12 mouse cellular contexts compared by ENCODE assay signal in the genomic region with DNA sequence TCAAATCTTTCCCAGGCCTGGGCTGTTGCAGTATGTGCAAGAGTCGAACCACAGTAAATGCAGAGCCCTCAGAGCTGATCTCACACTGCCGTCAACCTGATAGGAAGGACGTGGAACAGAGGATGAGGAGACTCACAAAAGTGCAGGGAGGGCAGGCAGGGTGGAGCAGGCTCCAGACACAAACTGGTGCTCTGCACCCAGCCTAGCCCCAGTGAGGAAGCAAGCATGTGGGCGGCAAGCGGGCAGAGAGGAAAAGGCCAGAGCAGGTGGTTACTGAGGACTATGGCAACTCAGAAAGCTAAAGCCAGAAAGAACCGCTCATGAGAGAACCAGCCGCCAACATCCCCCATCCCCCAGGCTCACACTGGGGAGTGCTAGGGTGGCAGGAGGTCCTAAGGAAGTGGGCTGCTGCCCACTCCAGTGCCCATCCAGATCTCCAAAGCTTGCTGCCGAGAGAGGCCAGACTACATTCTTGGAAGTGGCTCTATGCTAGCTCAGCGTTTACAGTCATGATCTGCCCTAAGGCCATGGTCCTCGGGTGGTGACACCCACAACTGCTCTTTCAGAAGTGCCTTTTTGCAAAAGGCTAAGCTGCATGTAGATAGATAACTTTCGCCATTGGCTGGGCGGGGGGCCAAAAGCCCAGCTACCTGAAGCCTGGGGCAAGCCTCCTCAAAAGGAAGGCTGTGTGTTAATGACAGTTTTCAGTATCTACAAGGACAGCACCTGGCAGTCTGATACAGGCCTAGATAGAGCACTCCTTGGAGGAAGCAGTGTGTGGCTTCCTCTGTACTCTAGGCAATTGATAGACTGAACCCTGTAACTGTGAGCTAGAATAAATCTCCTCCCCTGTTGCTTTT.
DNase-seq lines count a peak whose midpoint lies in the region; ATAC-seq and TF ChIP-seq lines count a peak whose summit lies in the region.
"Had no signal": no experiment of that assay in that cellular context is flagged by ENCODE, and none has a peak within 500 bp of the region (broad histone marks: within the 10 kb centered on the region; RNA-seq: fewer than 3 reads in every experiment).

No protein-coding gene starts in this region.

- peaks cover 28% of the 10 kb centered on the region for H3K4me1 ChIP-seq in kidney, adult 2 months (ENCODE audit: control insufficient read depth, insufficient read depth, low read length)
- peaks cover 15% of the 10 kb centered on the region for H3K4me1 ChIP-seq in E14TG2a.4 (replicated peaks; ENCODE audit: low read depth, low read length)
- H3K4me1 ChIP-seq in liver, embryonic 11.5 days (replicated peaks; ENCODE audit: control insufficient read depth, insufficient read depth, low read length), result peaks cover 13% of the 10 kb centered on the region
- no peaks in the 10 kb centered on the region for H3K4me1 ChIP-seq in midbrain, embryonic 16.5 days (ENCODE audit: control insufficient read depth, insufficient read depth, low read length)
- H3K4me1 ChIP-seq: midbrain, embryonic 10.5 days had no signal

- H3K27me3 ChIP-seq in kidney, adult 2 months (replicated peaks; ENCODE audit: control insufficient read depth, insufficient read depth, low read length), result no peaks in the 10 kb centered on the region
- H3K27me3 ChIP-seq in E14TG2a.4 (ENCODE audit: insufficient read depth, low read length), result no peaks in the 10 kb centered on the region
- no peaks in the 10 kb centered on the region for H3K27me3 ChIP-seq in liver, embryonic 11.5 days (replicated peaks; ENCODE audit: control insufficient read depth, insufficient read depth, low read length)
- H3K27me3 ChIP-seq in midbrain, embryonic 16.5 days (ENCODE audit: control insufficient read depth, insufficient read depth, low read depth, low read length), result no peaks in the 10 kb centered on the region
- H3K27me3 ChIP-seq: neural tube, embryonic 15.5 days; Patski had no signal

- TF ChIP-seq POLR2A in kidney, adult 2 months (IDR thresholded peaks at IDR 0.05; ENCODE audit: low read depth, low read length), result no peak

- no peak overlapping the region for H3K27ac ChIP-seq in kidney, adult 2 months (ENCODE audit: insufficient read depth, low read depth, low read length)
- H3K27ac ChIP-seq in liver, embryonic 11.5 days (ENCODE audit: low read depth, low read length), result no peak overlapping the region; the same call in 1 of the 2 replicates
- no peak overlapping the region for H3K27ac ChIP-seq in midbrain, embryonic 16.5 days (ENCODE audit: low read length)
- H3K27ac ChIP-seq: midbrain, embryonic 10.5 days; neural tube, embryonic 15.5 days had no signal

- H3K36me3 ChIP-seq in kidney, adult 2 months (ENCODE audit: control insufficient read depth, insufficient read depth, low read length), result no peaks in the 10 kb centered on the region
- peaks cover 49% of the 10 kb centered on the region for H3K36me3 ChIP-seq in E14TG2a.4 (ENCODE audit: insufficient read depth, low read length)
- H3K36me3 ChIP-seq in liver, embryonic 11.5 days (ENCODE audit: control insufficient read depth, insufficient read depth, low read length), result no peaks in the 10 kb centered on the region
- H3K36me3 ChIP-seq in midbrain, embryonic 16.5 days (ENCODE audit: control insufficient read depth, insufficient read depth, low read length), result no peaks in the 10 kb centered on the region

- ATAC-seq in liver, embryonic 11.5 days (replicated peaks; ENCODE audit: low FRiP score), result peak; percentile 46
- no peak for ATAC-seq in midbrain, embryonic 16.5 days
- ATAC-seq: Patski had no signal

- H3K4me2 ChIP-seq in liver, embryonic 11.5 days, result no peak overlapping the region
- H3K4me2 ChIP-seq in midbrain, embryonic 16.5 days (ENCODE audit: low read length), result no peak overlapping the region
- H3K4me2 ChIP-seq: neural tube, embryonic 15.5 days had no signal

- DNase-seq in kidney, adult 2 months, result peak; percentile 46
- DNase-seq in kidney, adult 11 months, result no peak
- peak; percentile 75 for DNase-seq in MEL-GATA-1-ER (ENCODE audit: extremely low read depth, low read depth)
- no peak for DNase-seq in liver, embryonic 11.5 days (ENCODE audit: low spot score)
- no peak for DNase-seq in Muller cell, postnatal 12 days (ENCODE audit: inconsistent ontology term)
- DNase-seq: cerebellum, adult 9-11 months; gastrocnemius, postnatal 14 days had no signal

- H3K9me3 ChIP-seq in E14TG2a.4 (ENCODE audit: low read length), result no peaks in the 10 kb centered on the region
- no peaks in the 10 kb centered on the region for H3K9me3 ChIP-seq in liver, embryonic 11.5 days (ENCODE audit: control insufficient read depth, low read length)
- no peaks in the 10 kb centered on the region for H3K9me3 ChIP-seq in midbrain, embryonic 16.5 days (replicated peaks; ENCODE audit: control insufficient read depth, low read length, poor library complexity, severe bottlenecking)
- H3K9me3 ChIP-seq: midbrain, embryonic 10.5 days; neural tube, embryonic 15.5 days had no signal

- no peak overlapping the region for H3K4me3 ChIP-seq in kidney, adult 2 months (ENCODE audit: insufficient read depth, low read depth, low read length)
- H3K4me3 ChIP-seq in E14TG2a.4 (replicated peaks; ENCODE audit: low read length), result peak overlapping the region; percentile 37; the same call in 1 of the 2 replicates
- no peak overlapping the region for H3K4me3 ChIP-seq in liver, embryonic 11.5 days (ENCODE audit: low read depth, low read length)
- H3K4me3 ChIP-seq in midbrain, embryonic 16.5 days (ENCODE audit: low read depth, low read length), result no peak overlapping the region
- H3K4me3 ChIP-seq: midbrain, embryonic 10.5 days; neural tube, embryonic 15.5 days had no signal

- no peak for TF ChIP-seq CTCF in kidney, adult 2 months (conservative IDR thresholded peaks at IDR 0.05; ENCODE audit: insufficient read depth, insufficient read length, low read depth, low read length)
- no peak for TF ChIP-seq CTCF in E14TG2a.4 (conservative IDR thresholded peaks at IDR 0.05; ENCODE audit: low read length)

- 50% methylated on average over 12 of the region's 12 CpGs for WGBS in kidney, adult 2 months
- WGBS in liver, embryonic 11.5 days, result 74% methylated on average over 12 of the region's 12 CpGs
- WGBS in midbrain, embryonic 16.5 days, result 89% methylated on average over 12 of the region's 12 CpGs

- no peak overlapping the region for H3K9ac ChIP-seq in liver, embryonic 11.5 days (ENCODE audit: low read depth, low read length)
- no peak overlapping the region for H3K9ac ChIP-seq in midbrain, embryonic 16.5 days (ENCODE audit: low read depth, low read length)
- H3K9ac ChIP-seq: neural tube, embryonic 15.5 days had no signal

Comparison
In these comparisons a context has a peak if more than half of its experiments do, and no peak if none do; other contexts are left out.
1. DNase-seq: peak in kidney, adult 2 months (single experiment) and MEL-GATA-1-ER (single experiment); none in kidney, adult 11 months (single experiment), liver, embryonic 11.5 days (single experiment) and Muller cell, postnatal 12 days (single experiment).